Mouse (Mus musculus) brain, embryonic 18.5 days (tissue): ENCODE measurements around the gene Pde6c.

ENCODE experiments used
- DNase-seq: peaks from one replicate; pipeline ENCODE4 v3.0.0-alpha.2; 2012; ENCODE audit warnings: low read depth, low spot score

Pde6c gene

GRCm38 (mm10) chr19:38132481-38132880 is at the start of gene Pde6c:
TSS of gene Pde6c (plus strand) at chr19:38132781.
- no peak for DNase-seq

- no peak for DNase-seq
Observed at GRCm38 (mm10) chr19:38082931-38083525, 49.6 kb upstream of the Pde6c start.

DNA sequence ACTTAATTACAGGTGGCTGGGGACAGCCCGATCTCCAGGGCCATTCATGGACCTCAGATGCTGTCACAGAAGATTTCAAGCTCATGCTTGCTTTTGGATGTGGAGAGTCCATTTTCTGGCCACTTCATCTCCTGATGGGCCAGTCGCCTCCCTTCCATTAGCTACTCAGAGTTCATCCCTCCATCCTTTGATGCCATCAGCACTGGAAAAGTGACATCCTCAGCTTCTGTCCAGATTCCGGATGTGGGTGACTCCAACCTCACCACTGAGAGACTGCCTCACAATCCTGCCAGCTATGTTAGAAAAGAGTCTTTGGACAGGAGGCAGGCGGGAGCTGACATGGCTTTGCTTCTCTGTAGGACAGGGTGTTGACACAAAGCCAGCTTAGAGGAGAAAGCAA is 46.7 kb upstream of the Pde6c start:
- no peak for DNase-seq

- DNase-seq, result no peak
Observed at GRCm38 (mm10) chr19:38086948-38087551, 45.5 kb upstream of the Pde6c start.

DNA sequence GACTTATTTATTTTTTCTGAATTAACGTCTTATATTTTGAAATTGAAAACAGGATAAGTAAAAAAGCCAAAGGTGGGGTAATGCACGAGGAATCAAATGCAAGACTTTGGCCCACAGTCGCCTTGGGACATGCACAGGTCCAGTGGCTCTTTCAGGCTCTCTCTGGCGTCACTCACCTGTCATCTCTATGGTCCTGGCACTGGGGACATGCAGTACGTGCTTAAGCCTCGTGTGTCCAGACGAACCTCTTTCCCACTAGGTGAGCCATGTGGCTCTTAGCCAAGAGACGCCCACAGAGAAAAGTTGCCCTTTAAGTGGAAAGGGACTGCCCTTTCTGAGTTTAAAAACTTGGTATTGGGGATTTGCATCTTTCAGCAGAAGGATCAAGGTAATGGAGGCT is 43.2 kb upstream of the Pde6c start:
- no peak for DNase-seq

DNA sequence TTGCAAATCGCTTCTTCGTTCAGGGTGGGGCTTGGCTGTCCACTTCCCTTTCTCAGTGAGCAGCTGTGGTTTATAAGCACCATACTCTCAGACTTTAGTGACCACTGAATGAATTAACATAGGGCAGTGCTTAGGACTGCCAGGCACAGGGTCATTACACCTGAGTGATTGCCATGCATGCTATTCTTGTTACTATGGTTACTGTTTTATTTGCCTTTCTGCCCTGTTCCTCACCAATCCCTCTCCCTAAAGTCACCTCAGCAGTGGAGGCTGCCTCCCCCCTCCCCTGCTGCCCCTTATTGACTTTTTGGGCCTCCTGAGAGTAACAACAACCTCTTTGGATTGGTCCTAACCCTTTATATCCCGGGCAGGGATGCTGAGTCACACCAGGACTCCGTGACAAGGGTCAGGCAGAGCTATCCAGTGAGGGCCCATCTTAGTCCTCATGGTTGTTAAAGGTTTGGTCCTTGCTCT is 41.0 kb upstream of the Pde6c start:
- DNase-seq, result no peak

DNA sequence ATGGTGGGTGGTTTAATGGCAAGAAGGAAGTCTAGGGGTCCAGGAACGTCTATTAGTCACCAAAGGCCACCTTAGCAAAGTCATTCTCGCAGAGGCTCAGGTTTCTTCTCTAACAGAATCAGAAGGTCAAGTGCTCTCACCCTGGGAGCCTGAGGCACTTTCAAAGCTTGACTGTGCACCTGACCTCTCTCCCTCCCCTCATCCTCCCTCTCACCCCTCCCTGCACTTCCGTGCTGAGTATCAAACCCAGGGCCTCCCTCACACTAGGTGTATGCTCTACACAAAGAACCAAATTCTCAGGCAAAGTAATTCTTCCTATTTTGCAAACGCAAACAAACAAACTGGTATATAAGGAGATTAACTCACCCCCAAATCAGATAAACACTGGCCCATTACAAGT is 36.4 kb upstream of the Pde6c start:
- DNase-seq, result no peak

- DNase-seq, result no peak
Observed at GRCm38 (mm10) chr19:38096858-38097758, 35.5 kb upstream of the Pde6c start, which contains the start of gene Ffar4. TSS of gene Ffar4 (plus strand) at chr19:38097071.

- no peak for DNase-seq
Observed at GRCm38 (mm10) chr19:38107871-38108270, 24.7 kb upstream of the Pde6c start.

DNA sequence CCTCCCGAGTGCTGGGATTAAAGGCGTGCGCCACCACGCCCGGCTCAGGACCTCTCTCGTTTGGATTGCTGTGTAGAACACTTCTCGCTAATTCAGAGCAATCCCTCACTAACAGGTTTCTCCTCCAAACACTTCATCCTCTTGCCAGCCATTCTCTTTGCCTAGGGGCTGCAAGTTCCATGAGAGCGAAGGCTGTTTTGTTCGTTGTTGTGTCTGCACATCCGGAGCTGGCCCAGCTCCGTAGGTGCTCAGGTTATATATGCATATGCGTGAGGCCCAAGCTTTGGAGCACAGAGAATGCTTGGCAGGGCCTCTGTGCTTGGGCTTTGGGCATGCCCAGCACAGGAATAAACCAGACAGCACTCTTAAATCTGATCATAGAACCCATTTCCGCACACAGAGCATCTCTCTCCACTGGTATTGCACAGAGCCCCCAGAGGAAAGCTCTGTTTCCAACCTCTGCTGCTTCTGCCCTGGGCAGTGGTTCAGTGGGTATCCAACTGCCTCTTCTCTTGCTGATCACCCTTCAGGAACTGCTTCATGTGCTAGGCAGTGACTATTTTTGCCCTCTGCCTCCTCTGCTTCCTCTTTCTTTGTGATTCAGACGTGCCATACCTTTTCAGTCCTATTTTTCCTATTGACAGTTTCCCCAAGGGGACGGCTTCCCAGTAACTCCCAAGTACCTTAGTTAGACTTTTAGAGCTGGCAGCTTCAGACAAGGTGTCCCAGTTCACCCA is 22.9 kb upstream of the Pde6c start:
- DNase-seq, result no peak

DNA sequence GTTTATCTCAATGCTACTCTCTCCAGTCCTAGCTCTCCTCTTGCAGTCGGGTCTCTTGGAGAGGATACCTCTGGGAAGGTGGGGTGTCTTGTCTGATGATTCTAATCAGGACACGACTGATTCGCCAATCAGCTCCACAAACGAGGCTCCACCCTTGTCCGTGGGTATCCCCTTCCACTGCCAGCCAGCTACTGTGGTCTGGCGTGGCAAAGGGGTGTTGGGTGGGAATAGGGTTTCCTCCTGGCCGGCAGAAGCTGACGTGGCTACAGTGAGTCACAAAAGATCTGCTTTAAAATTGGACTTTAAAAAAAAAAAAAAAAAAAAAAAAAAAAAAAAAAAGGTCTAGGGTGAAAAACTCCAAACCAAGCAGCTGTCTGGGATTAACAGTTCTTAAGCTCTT is 21.5 kb upstream of the Pde6c start:
- no peak for DNase-seq

- no peak for DNase-seq
Observed at GRCm38 (mm10) chr19:38112575-38112974, 20.0 kb upstream of the Pde6c start.

GRCm38 (mm10) chr19:38114834-38115491 is 17.6 kb upstream of the Pde6c start:
- DNase-seq, result no peak

DNA sequence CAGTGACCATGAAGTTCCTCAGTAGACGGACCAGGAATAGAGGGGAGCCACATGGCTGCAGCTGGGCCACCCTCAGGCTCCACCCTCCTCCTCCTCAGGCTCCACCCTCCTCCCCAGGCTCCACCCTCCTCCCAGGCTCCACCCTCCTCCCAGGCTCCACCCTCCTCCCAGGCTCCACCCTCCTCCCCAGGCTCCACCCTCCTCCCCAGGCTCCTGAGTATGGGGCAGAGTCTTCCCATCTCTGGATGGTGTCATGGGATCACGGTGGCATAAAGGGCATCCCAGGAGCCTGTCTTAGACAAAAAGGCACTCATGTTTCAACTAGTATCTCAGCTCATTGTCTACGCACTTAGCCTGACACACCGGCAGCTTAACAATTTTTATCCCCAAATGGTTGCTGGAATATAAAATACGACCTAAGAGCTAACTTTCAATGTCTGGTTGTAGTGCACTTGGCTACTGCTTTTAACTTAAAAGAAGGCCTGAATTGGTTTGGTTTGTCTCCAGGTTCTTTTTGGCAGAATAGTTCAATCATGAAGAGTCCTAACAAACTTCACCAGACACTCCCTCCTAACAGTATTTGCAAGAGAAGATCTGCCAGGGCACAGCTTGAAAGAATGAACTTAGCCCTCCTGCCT is 12.3 kb upstream of the Pde6c start:
- DNase-seq, result no peak

GRCm38 (mm10) chr19:38123921-38124320 is 8.7 kb upstream of the Pde6c start:
- no peak for DNase-seq

DNA sequence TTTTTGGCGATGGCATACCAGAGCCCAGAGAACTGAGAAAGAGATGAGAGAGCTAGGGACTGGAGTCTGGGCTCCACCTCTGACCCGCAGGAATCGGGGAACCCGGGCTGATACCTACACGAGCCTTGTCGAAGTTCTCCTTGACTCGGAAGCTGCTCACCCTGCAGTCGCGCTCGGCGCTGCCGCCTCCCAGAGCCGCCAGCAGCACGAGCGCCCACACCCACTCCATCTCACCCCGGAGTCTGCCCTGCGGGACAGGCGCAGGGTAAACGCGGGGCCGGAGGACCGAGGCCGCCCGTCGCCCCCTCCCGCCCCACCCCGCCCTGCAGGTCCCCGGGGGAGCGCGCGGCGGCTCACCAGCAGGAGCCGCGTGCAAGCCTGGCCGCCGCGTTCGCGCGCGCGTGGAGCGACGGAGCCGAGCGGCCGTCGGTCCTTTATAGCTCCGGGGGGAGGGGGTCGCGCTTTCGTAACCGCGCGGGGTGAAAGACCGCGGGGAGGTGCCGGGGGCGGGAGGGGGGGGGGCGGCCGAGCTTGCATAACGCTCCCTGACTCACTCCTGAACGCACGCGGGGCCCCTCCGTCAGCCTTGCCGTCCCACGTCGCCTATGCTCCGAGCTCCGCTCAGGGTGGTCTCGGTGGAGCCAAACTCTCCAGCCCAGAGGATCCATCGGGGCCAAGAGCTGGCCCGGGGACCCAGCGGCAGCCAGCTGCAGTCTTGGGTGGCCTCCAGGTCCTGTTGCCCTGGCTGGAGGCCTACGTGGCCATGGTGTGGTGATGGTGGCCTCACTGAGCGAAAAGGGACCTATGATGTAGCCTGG is 8.0 kb upstream of the Pde6c start:
- no peak for DNase-seq

DNA sequence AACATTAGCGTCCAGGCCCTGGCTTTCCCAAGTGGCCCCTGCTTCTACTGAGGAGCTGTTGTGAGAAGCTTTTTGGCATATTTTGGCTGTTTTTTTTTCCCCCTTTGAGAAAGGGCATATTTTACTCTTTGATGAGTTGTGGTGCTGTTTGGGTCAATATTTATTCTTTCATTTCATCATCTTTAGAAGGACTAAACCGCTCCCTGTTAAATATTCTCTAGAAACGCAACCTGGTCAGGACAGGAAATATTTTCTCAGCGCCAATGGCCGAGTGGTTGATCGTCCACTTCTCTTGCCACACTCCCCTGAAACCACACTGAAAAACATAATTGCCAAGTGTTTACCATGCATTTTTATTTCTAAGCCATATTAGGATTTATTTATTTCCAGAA is 7.4 kb upstream of the Pde6c start, which contains the start of gene Rbp4:
Gene Rbp4, minus strand, starts transcription at position 63 of the 392 bp plus-strand sequence.
- DNase-seq, result no peak

DNA sequence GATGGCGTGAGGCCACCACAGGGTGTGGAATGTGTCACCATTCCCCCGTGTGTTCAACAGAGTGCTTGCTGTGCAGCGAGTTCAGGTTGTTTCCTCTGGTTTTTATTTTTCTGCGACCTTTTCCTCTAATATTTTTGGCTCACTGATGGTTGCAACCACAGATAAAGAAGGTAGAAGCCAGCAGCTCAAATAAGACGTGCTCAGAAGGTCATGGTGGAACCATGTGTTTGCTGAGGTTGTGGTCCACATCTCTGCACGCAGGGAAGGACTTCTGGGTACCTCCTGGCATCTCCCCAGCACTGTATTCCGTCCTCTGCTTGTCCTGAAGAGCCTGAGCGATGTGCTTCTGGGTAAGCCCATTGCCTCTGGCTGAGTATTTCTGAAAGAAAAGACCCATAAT is 5.9 kb upstream of the Pde6c start:
- DNase-seq, result no peak

DNA sequence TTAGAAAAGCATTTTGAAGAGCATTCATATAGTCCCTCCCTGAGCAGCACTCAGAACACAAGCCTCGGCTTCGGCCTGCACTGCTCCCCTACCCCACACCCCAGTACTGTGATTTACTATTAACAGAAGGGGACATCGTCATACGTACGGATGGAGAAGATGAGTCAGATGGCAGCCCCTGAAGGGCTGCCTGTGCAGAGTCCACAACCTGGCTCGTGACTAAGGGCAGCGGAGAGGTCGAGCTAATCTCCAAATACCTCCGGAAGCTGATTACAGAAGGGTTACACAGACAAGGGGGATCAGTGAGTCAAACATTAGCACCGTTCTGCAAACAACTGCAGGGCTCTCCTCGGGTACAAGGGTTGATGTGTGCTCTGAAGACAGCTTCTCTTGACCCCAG is 1.4 kb downstream of the Pde6c start:
- DNase-seq, result no peak

DNA sequence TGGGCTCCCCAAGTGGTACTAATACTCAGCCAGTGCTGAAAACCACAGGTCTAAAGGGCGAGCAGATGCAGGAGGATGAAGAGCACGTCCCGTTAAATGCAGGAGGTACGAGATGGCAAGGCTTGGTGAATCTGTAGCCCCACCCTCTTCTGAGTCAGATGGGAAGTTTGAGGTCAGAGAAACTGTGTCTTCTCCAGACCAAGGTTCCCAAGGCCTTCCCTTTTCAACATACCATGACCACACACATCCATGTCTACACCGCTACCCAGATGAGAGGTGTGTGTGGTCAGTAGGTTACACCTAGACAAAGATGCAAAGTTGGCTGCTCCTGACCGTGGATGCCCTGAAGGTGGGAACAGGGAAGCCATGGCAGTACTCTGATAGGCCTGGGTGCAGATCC is 2.2 kb downstream of the Pde6c start:
- no peak for DNase-seq
